Mouse (Mus musculus) olfactory bulb, adult 2 months (tissue): ENCODE results near the gene Olfr155.

Experiments used
- CTCF ChIP-seq: fragments of 200-500 bp; IDR thresholded peaks from 2 replicates; pipeline ENCODE4 v1.5.1; 2012; ENCODE audit warnings: low read depth, mild to moderate bottlenecking, low read length, moderate library complexity; ENCODE audit not compliant: insufficient read depth
- POLR2A ChIP-seq: fragments of 200-500 bp; IDR thresholded peaks from 2 replicates; pipeline ENCODE4 v1.6.1; 2012; ENCODE audit warnings: mild to moderate bottlenecking, low read depth, low read length, moderate library complexity; ENCODE audit not compliant: insufficient read depth

DNA sequence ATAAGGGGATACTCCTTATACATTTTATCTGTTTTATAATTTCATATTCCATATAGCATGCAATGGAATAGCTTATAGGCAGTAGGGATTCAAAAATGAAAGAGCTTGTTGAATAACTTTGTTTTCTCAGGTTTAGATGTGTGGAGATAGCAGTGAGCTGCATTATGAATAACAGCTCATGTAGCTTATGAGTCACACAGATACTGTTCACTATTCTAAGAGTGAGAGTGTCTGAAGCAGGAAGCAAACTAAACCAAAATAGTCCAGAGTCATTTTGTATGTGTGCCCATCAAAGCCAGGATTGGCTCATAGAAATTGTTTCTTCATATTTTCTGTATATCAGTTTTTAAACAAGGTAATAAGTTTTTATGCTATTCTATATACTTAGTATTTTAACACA lies 45.8 kb downstream of the Olfr155 start:
- TF ChIP-seq CTCF (no peak), POLR2A (no peak)
